Mouse (Mus musculus) neural tube, embryonic 11.5 days (tissue): ENCODE results near the gene Agbl4. TPM values are rescaled to one million over a fixed set of nuclear protein-coding genes. Genes with fewer than 3 reads are reported as not detected.
"Not testable (repeated sequence)": the region's sequence is repeated elsewhere in the genome, so short reads cannot be mapped to it uniquely, and the experiment has no call there.

Experiments used
- ATAC-seq: fragments of 200-750 bp; cut with Nextera tagmentation; 2 replicates; pipeline ENCODE4 v1.8.0; 2017; ENCODE audit warnings: moderate number of reproducible peaks, mild to moderate bottlenecking, moderate TSS enrichment, moderate library complexity; ENCODE audit not compliant: insufficient read depth, low FRiP score, low TSS enrichment
- DNase-seq: peaks from one replicate; pipeline ENCODE4 v3.0.0-alpha.2; 2015; ENCODE audit warnings: low spot score
- H3K27ac ChIP-seq: fragments of 300-500 bp; sonication (generic); 2 replicates; pipeline ENCODE4 v1.5.1; 2014; ENCODE audit warnings: low read depth, mild to moderate bottlenecking, low read length
- H3K27me3 ChIP-seq: fragments of 300-500 bp; sonication (generic); 2 replicates; pipeline ENCODE4 v1.6.1; 2014; ENCODE audit warnings: mild to moderate bottlenecking, low read length, mixed read lengths; ENCODE audit not compliant: control insufficient read depth, insufficient read depth
- H3K36me3 ChIP-seq: fragments of 300-500 bp; sonication (generic); 2 replicates; pipeline ENCODE4 v1.6.1; 2014; ENCODE audit warnings: mild to moderate bottlenecking, low read length, moderate library complexity, mixed read lengths; ENCODE audit not compliant: control insufficient read depth, insufficient read depth
- H3K4me1 ChIP-seq: fragments of 300-500 bp; sonication (generic); 2 replicates; pipeline ENCODE4 v1.6.1; 2014; ENCODE audit warnings: low read length, mixed read lengths; ENCODE audit not compliant: control insufficient read depth, insufficient read depth
- H3K4me2 ChIP-seq: fragments of 300-500 bp; sonication (generic); 2 replicates; pipeline ENCODE4 v1.6.1; 2014; ENCODE audit warnings: low read depth, mild to moderate bottlenecking, moderate library complexity
- H3K4me3 ChIP-seq: fragments of 300-500 bp; sonication (generic); 2 replicates; pipeline ENCODE4 v1.5.1; 2014; ENCODE audit warnings: low read depth, low read length
- H3K9ac ChIP-seq: fragments of 300-500 bp; sonication (generic); 2 replicates; pipeline ENCODE4 v1.6.1; 2014; ENCODE audit warnings: mild to moderate bottlenecking, low read length
- H3K9me3 ChIP-seq: fragments of 300-500 bp; sonication (generic); 2 replicates; pipeline ENCODE4 v1.6.1; 2016; ENCODE audit warnings: low read length; ENCODE audit not compliant: control insufficient read depth
- WGBS: fragments of 180-500 bp; shearing (Covaris S2); extraction: QIAGEN DNeasy Blood & Tissue Kit; methylation state at CpG from one replicate; pipeline ENCODE4 v1.1.7; 2014; 5-methylcytosine and 5-hydroxymethylcytosine counted together
- polyA plus RNA-seq: library from polyadenylated mRNA; unstranded; fragments of >200 nt; fragmentation: Nextera tagmentation; extraction: Ambion mirVana; gene quantifications from 2 replicates; pipeline ENCODE4 v1.2.1, GENCODE M21; 2014

Gene Agbl4
- polyA plus RNA-seq, 1 experiment from 2014 or later, result 1.1 TPM

- Histone ChIP-seq H3K9me3 (no peaks in the 10 kb centered on the region), H3K27me3 (no peaks in the 10 kb centered on the region), H3K4me3 (no peak overlapping the region), H3K4me1 (no peaks in the 10 kb centered on the region), H3K4me2 (no peak overlapping the region), H3K27ac (no peak overlapping the region), H3K36me3 (no peaks in the 10 kb centered on the region), H3K9ac (no peak overlapping the region)
- ATAC-seq, result no peak
- DNase-seq, result no peak
- 59% methylated on average over 1 of the region's 1 CpGs for WGBS
Observed at GRCm38 (mm10) chr4:111155859-111156258, 758.4 kb downstream of the Agbl4 start.

- Histone ChIP-seq H3K27me3 (no peaks in the 10 kb centered on the region), H3K4me2 (no peak overlapping the region), H3K9ac (no peak overlapping the region), H3K36me3 (no peaks in the 10 kb centered on the region), H3K27ac (no peak overlapping the region), H3K9me3 (no peaks in the 10 kb centered on the region), H3K4me1 (no peaks in the 10 kb centered on the region), H3K4me3 (no peak overlapping the region)
- 90% methylated on average over 2 of the region's 2 CpGs for WGBS
- no peak for DNase-seq
- no peak for ATAC-seq
Observed at GRCm38 (mm10) chr4:111181478-111181877, 784.0 kb downstream of the Agbl4 start.

- WGBS, result 51% methylated on average over 2 of the region's 2 CpGs
- H3K9ac ChIP-seq, result no peak overlapping the region
- H3K27me3 ChIP-seq, result no peaks in the 10 kb centered on the region
- H3K9me3 ChIP-seq, result no peaks in the 10 kb centered on the region
- H3K27ac ChIP-seq, result no peak overlapping the region
- DNase-seq, result no peak
- H3K4me1 ChIP-seq, result no peaks in the 10 kb centered on the region
- H3K4me3 ChIP-seq, result no peak overlapping the region
- ATAC-seq, result no peak
- no peaks in the 10 kb centered on the region for H3K36me3 ChIP-seq
- H3K4me2 ChIP-seq, result no peak overlapping the region
Observed at GRCm38 (mm10) chr4:111200100-111200499, 802.6 kb downstream of the Agbl4 start.

GRCm38 (mm10) chr4:111215191-111215762 lies 817.8 kb downstream of the Agbl4 start:
- Histone ChIP-seq H3K4me2 (no peak overlapping the region), H3K4me1 (no peaks in the 10 kb centered on the region), H3K4me3 (no peak overlapping the region), H3K9me3 (no peaks in the 10 kb centered on the region), H3K9ac (no peak overlapping the region), H3K27me3 (no peaks in the 10 kb centered on the region), H3K36me3 (no peaks in the 10 kb centered on the region), H3K27ac (no peak overlapping the region)
- 80% methylated on average over 3 of the region's 3 CpGs for WGBS
- no peak for DNase-seq
- ATAC-seq, result no peak

GRCm38 (mm10) chr4:111219030-111219429 lies 821.6 kb downstream of the Agbl4 start:
- not testable (repeated sequence) for H3K36me3 ChIP-seq, H3K27me3 ChIP-seq, DNase-seq, H3K4me1 ChIP-seq, H3K27ac ChIP-seq, H3K4me2 ChIP-seq, H3K9me3 ChIP-seq, ATAC-seq, H3K9ac ChIP-seq, H3K4me3 ChIP-seq
- no CpG with 5 or more reads among the region's 1 CpGs for WGBS

- not testable (repeated sequence) for H3K27me3 ChIP-seq, ATAC-seq, DNase-seq, H3K4me3 ChIP-seq, H3K9me3 ChIP-seq, H3K4me2 ChIP-seq, H3K36me3 ChIP-seq, H3K4me1 ChIP-seq, H3K27ac ChIP-seq, H3K9ac ChIP-seq
- WGBS, result 94% methylated on average over 9 of the region's 9 CpGs
Observed at GRCm38 (mm10) chr4:111219543-111219942, 822.1 kb downstream of the Agbl4 start.

- no peaks in the 10 kb centered on the region for H3K4me1 ChIP-seq
- H3K9ac ChIP-seq, result no peak overlapping the region
- WGBS, result 80% methylated on average over 1 of the region's 1 CpGs
- H3K36me3 ChIP-seq, result no peaks in the 10 kb centered on the region
- no peak overlapping the region for H3K27ac ChIP-seq
- ATAC-seq, result no peak
- DNase-seq, result no peak
- no peaks in the 10 kb centered on the region for H3K9me3 ChIP-seq
- no peaks in the 10 kb centered on the region for H3K27me3 ChIP-seq
- no peak overlapping the region for H3K4me3 ChIP-seq
- no peak overlapping the region for H3K4me2 ChIP-seq
Observed at GRCm38 (mm10) chr4:111233849-111234248, 836.4 kb downstream of the Agbl4 start.

GRCm38 (mm10) chr4:111251917-111252316 lies 854.5 kb downstream of the Agbl4 start:
- Histone ChIP-seq H3K4me1 (no peaks in the 10 kb centered on the region), H3K27me3 (no peaks in the 10 kb centered on the region), H3K27ac (peak overlapping the region; percentile 60; the same call in 1 of the 2 replicates), H3K4me3 (no peak overlapping the region), H3K36me3 (no peaks in the 10 kb centered on the region), H3K9me3 (no peaks in the 10 kb centered on the region), H3K9ac (no peak overlapping the region), H3K4me2 (no peak overlapping the region)
- DNase-seq, result peak; percentile 22
- ATAC-seq, result peak; percentile 89
- 66% methylated on average over 5 of the region's 5 CpGs for WGBS

- H3K9ac ChIP-seq, result no peak overlapping the region
- no peaks in the 10 kb centered on the region for H3K36me3 ChIP-seq
- 66% methylated on average over 4 of the region's 4 CpGs for WGBS
- H3K9me3 ChIP-seq, result no peaks in the 10 kb centered on the region
- H3K27me3 ChIP-seq, result no peaks in the 10 kb centered on the region
- H3K4me3 ChIP-seq, result no peak overlapping the region
- no peak for ATAC-seq
- H3K4me2 ChIP-seq, result no peak overlapping the region
- no peaks in the 10 kb centered on the region for H3K4me1 ChIP-seq
- no peak overlapping the region for H3K27ac ChIP-seq
- DNase-seq, result peak; percentile 23
Observed at GRCm38 (mm10) chr4:111255499-111255898, 858.0 kb downstream of the Agbl4 start.
